Mouse (Mus musculus): Measurements from ENCODE around the gene Olfr1161.
"Not testable (repeated sequence)": the region's sequence is repeated elsewhere in the genome, so short reads cannot be mapped to it uniquely, and the experiment has no call there.

Gene Olfr1161

GRCm38 (mm10) chr2:88022474-88022873 is at the start of gene Olfr1161:
Olfr1161 (plus strand) TSS chr2:88022774.
- DNase-seq (ENCODE audit: low spot score), result not testable (repeated sequence)

DNA sequence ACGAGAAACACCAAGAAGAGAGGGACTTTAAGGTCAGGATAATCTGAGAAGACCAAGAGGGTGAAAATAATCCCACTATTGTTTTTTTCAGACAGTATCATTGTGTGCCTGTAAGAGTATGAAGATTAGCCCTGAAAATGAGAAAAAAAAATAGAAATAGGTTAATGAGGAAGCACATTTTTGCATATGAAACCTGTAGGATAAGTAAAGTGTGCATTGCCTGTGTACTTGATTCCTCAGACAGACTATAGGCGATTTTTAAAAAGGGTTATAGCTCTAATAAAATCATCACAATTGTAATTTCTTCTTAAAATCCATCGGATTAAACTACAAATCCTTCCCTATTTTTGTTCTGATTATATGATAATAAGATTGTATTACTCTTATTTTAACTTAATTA is 48.0 kb upstream of the Olfr1161 start, which contains the start of gene Olfr74:
Olfr74 (minus strand) TSS at position 101 of the 400 bp plus-strand sequence.
- no peak for DNase-seq (ENCODE audit: low spot score)

DNA sequence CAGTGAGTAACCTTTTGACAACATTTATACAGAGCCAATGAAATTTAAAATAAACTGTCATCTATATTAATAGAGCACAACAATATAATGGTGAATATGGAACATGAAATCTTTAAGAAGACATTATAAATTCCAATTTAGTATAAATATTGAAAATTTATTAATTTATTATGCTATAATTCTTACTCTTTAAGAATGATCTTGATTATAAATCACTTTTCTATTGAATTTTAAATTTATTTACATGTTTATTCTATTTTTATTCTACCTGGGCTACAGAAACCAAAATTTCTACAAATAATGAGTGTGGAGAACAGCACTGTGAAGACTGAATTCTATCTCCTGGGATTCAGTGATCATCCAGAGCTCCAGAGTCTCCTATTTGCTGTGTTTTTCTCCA is 32.8 kb upstream of the Olfr1161 start, which contains the start of gene Olfr1158:
Olfr1158 (plus strand) TSS at position 301 of the 400 bp plus-strand sequence.
- no peak for DNase-seq (ENCODE audit: low spot score)

DNA sequence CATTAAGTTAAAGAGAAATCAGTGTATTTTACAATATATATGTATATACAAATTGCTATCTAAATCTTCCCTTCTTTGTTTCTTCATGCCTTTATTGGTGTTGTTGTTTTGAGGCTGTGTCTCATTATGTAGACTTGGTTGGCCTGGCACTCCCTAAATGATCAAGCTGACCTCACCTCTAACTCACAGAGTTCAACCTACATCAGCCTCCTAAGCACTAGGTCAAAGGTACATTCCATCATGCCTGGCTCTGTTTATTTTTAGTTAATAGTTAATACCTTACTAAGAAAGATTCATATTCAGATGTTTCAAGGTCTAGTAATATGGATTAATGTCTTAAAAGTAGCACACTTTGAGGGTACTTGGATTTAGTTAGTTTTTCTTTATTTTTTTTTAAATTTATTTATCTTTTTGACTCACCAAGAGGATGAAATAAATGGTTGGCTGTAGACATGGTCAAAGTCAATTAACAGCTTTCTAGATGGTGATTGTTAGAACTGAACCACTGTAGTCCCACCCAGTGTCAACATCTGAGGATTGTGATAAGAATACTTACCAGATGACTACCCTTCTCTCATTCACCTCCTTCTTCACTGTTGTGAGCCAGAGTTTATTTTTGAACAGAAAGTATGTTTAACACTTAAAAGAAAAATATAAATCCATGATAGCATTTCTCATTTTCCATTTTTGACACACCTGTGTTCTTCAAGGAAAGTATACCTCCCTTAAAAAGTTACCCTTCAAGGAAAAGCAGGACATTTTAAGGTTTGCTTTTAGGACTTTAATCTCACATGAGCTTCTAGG is 14.9 kb upstream of the Olfr1161 start, which contains the start of gene Olfr1160:
Olfr1160 (minus strand) TSS at position 754 of the 804 bp plus-strand sequence.
- DNase-seq (ENCODE audit: low spot score), result no peak

DNA sequence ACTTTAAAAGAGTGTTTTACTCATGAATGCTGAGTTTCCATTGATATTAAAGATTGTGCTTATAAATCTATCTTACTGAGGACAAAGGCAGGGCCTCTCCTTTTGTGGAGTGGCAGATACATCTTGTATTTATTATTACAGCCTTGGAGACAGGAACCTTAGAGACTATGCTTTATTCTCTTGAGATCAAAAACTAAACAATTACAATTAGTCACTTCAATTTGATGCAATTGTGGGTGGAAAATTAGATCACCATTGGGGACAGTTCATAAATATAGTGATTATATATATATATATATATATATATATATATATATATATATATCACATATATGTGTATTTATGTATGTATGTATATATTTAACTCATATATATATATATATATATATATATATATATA is 15.0 kb downstream of the Olfr1161 start, which contains the start of gene Olfr73:
Olfr73 (minus strand) TSS at position 101 of the 400 bp plus-strand sequence.
- no peak for DNase-seq (ENCODE audit: low spot score)

GRCm38 (mm10) chr2:88051029-88051428 is 28.5 kb downstream of the Olfr1161 start, which contains the start of gene Olfr1162:
Olfr1162 (minus strand) TSS chr2:88051129.
- no peak for DNase-seq (ENCODE audit: low spot score)

- no peak for DNase-seq (ENCODE audit: low spot score)
These were observed 41.0 kb downstream of the Olfr1161 start for GRCm38 (mm10) chr2:88063587-88063986.

DNA sequence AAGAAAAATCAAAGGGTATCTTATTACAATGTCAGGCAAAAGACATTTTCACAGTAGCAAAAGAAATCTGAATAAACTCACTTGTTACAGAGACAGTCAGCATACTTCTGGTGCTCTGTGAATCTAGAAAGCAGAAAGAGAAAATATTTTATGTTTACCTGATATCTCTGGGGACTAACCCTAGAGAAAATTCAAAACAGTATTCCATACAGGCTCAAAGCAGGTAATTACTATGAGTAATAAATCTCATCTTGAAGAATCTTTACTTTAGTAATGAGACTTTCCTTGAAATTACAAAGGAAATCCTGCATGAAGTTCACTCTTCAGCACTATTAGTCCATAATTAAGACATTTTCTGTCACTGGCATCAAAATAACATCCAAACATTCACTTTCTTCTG is 49.2 kb downstream of the Olfr1161 start, which contains the start of gene Olfr1163:
Olfr1163 (minus strand) TSS at position 101 of the 400 bp plus-strand sequence.
- DNase-seq (ENCODE audit: low spot score), result no peak
